Mouse (Mus musculus) thymus, adult 2 months (tissue): ENCODE measurements around the gene Oxsm.

Source experiments
- CTCF ChIP-seq: fragments of 200-500 bp; IDR thresholded peaks from 2 replicates; pipeline ENCODE4 v1.5.1; 2012; ENCODE audit warnings: mild to moderate bottlenecking, control low read depth, low read length, moderate library complexity, borderline replicate concordance; ENCODE audit not compliant: control insufficient read depth, poor library complexity, insufficient read depth; ENCODE audit errors: extremely low read depth
- POLR2A ChIP-seq: fragments of 200-500 bp; IDR thresholded peaks from 2 replicates; pipeline ENCODE4 v1.6.1; 2012; ENCODE audit warnings: mild to moderate bottlenecking, low read length, control low read depth, moderate library complexity; ENCODE audit not compliant: control insufficient read depth, poor library complexity, insufficient read depth; ENCODE audit errors: extremely low read depth

- TF ChIP-seq CTCF (no peak), POLR2A (no peak)
These were observed 49.2 kb downstream of the Oxsm start for GRCm38 (mm10) chr14:16200220-16200912.
